Mouse (Mus musculus): Measurements from ENCODE around the gene Idh3a.
A peak's percentile ranks its signal among the peaks of the same experiment; 100 is the strongest.
"Not testable (repeated sequence)": the region's sequence is repeated elsewhere in the genome, so short reads cannot be mapped to it uniquely, and the experiment has no call there.

Gene Idh3a

GRCm38 (mm10) chr9:54593652-54594051 lies 7.5 kb downstream of the Idh3a start:
- not testable (repeated sequence) for DNase-seq

DNA sequence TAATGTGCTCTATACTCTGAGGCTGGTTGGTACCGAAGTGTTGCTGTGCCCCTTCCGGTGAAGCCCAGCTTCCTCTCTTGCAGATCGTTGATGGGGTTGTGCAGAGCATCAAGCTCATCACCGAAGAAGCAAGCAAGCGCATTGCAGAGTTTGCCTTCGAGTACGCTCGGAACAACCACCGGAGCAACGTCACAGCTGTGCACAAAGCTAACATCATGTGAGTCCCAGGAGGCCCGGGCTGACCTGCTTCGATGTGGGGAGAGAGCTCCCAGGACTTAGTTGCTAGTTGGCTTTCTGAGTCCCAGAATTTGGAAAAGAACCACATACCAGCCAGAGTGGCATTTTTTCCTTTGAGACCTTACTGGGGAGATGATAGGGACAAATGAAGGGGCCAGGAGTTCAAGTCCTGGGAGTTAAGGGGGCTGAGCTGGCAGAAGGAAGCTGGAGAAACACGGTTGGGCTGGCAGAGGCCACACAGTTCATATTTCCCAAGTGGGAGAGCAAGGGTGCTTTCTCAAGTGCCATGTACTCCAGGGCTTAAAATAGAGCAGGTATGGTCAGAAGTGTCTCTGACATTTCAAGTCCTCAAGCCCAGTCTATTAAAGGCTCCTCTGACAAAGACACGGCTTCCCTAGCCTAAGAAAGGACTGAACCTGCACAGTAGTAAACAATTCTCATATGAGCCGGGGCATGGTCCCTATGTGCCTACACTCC lies 10.8 kb downstream of the Idh3a start:
- no peak for DNase-seq

DNA sequence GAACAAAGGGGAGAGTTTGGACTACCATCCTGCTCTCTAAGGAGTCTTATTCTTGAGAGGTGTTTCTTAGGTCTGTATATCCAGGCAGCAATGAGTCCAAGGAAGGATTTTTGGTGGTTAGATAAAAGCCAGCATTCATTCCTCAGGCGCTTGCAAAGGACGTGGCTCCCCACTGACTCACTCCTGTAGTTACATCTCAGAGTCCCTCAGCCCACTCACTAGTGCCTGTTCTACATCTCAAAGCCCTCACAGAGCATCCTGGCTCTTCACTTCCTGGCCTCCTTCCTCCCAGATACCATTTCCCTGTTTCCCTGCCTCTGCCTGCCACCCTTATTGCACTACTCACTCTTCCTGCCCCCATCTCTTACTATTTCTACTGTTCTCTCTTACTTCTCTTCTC lies 16.3 kb downstream of the Idh3a start:
- DNase-seq = no peak

DNA sequence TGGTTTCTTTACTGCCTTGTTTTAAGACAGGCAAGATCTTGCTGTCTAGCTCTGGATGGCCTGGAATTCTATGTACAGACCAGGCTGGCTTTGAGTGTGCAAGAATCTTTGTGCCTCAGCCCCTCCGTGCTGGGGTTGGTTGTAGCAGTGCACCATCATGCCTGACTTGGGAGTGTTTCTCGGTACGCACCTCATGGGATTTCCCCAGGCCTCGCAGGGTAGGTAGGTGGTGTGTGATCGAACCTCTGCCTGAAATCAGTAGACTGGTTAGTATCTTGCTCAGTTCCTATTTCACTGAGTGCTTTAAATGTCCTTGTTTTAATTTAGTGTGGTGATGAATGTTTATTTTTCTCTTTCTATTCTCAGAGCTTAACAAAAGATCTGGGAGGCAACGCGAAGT lies 16.8 kb downstream of the Idh3a start:
- no peak for DNase-seq

- no peak for DNase-seq
These were observed 18.1 kb downstream of the Idh3a start for GRCm38 (mm10) chr9:54604131-54604654.

GRCm38 (mm10) chr9:54604886-54605285 lies 18.8 kb downstream of the Idh3a start:
- DNase-seq = peak; percentile 25 to 44

GRCm38 (mm10) chr9:54612781-54613191 lies 26.7 kb downstream of the Idh3a start:
- DNase-seq = no peak

DNA sequence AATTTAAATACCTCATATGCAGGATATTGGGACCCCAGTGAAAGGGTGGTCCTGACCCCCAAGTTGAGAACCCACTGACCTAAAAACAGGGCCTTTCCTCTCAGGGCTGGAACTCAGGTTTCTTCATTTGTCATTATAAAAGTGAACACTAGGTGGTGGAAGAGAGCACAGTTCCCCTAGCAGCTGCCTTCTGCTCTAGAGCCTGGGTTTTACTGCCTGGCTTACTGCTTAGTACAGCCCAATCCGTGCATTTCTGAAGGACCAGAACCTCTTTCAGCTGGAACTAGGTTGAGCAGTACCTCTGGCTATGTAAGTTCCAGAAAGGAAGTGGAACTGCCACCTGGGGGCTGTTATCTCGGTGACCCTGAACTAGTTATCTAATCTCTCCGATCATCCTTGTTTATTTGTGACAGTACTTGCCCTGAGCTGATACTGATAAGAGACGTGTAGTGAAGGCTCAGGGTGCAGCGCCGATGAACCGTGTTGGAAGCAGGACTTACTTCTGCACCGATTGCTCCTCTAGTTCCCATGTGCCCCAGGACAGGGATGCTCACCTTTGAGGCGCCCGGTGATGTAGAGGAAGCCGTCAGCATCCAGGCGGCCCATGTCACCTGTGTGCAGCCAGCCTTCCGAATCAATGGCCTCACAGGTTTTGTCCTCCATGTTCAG lies 28.2 kb downstream of the Idh3a start:
- no peak for DNase-seq

DNA sequence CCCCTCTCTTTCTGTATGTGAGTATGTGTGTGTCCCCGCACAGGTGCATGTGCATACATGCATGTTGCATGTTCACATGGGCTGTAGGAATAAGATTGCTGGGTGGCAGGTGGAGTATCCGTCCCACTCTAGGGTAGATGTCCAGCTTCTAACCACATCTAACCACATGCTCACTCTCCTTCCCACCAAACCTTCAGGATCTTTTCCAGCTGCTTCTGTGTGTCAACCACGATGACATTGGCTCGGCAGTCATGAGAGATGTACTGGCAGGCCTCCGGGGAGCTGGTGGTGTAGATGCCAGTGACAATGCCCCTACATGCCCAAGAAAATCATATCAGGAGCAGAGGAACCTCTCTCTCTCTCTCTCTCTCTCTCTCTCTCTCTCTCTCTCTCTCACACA lies 41.1 kb downstream of the Idh3a start:
- no peak for DNase-seq

- no peak for DNase-seq
These were observed 42.6 kb downstream of the Idh3a start for GRCm38 (mm10) chr9:54628752-54629151.

- no peak for DNase-seq
These were observed 43.6 kb downstream of the Idh3a start for GRCm38 (mm10) chr9:54629613-54630261.

- DNase-seq = no peak
These were observed 44.8 kb downstream of the Idh3a start for GRCm38 (mm10) chr9:54630905-54631304.

- no peak for DNase-seq
These were observed 47.3 kb downstream of the Idh3a start for GRCm38 (mm10) chr9:54633401-54633800.

GRCm38 (mm10) chr9:54637510-54638314 lies 51.6 kb downstream of the Idh3a start:
- no peak for DNase-seq

GRCm38 (mm10) chr9:54639192-54639591 lies 53.1 kb downstream of the Idh3a start:
- no peak for DNase-seq

DNA sequence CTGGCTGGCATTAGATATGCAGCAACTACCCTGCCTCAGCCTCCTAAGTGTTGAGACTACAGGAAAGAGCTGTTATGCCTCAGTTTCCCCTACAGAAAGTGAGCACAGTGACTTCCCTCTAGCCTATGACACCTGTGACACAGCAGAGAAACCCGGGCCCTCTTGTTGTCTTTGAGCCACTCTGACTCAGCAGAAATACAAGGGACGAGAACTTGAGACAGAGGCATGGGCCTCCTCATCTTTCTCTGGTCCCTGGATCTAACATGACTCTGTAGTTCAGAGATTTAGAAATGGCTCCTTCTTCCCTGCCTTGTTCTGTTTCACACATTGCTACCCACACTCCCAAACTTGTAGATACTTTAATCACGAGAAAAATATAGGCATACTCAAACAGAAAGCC lies 55.4 kb downstream of the Idh3a start:
- DNase-seq = no peak

- DNase-seq = no peak
These were observed 56.0 kb downstream of the Idh3a start for GRCm38 (mm10) chr9:54642149-54642548.

DNA sequence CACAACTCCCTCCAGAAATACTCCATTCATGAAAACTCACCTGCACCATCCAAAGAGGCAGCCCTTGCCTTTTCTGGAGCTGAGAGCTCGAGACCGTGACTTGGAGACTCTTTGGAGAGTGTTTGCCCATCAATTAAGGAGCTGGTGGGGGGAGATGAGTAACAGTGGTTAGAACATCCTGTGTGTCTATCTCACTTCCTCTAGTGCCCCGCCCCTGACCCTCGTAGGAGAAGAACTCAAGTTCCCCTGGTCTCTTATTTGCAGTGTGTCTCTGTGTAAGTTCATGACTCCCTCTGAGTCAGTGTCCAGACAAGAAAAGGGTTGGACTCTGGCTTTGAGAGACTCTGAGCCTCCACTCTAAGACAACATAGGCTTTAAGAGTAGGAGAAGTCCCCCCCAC lies 56.4 kb downstream of the Idh3a start:
- DNase-seq = peak; percentile 15 to 29

GRCm38 (mm10) chr9:54643179-54643578 lies 57.0 kb downstream of the Idh3a start:
- DNase-seq = no peak

DNA sequence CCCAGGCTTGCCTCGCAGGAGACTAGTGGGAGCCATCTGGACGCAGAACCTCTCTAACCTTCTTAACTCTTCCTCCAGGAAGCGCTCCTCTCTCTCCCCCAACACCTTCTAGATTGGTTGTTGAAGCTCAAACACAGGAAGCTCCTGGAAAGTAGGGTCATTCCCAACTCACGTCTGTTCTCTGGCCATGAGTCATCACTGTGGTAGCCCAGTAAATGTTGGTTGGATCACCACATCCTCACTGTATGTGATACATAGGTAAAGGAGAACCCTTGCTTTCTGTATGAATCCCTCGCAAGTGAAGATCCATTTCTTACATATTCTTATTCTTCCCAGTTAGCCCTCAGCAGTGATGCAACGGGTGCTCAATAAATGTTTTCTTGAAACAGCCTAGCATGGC lies 59.4 kb downstream of the Idh3a start:
- no peak for DNase-seq

- DNase-seq = no peak
These were observed 60.1 kb downstream of the Idh3a start for GRCm38 (mm10) chr9:54646252-54646651.

DNA sequence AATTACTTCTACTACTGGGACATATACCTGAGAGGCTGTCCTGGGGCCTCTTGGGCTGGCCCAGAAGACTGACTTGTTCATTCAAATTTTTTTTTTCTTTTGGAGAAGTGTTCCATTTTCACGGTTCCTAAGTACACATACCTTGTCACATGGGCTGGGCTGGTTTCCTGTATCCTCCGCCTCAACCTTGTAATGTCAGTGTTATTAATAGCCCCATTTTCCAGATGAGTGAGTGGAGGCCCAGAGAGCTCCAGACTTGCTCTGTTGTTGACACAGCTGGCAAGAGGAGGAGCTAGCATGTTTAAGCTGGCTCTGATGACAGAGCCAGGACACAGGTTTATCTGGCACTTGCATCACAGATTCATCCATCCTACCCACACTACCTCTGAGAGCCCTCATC lies 61.3 kb downstream of the Idh3a start:
- no peak for DNase-seq

GRCm38 (mm10) chr9:54649360-54649759 lies 63.2 kb downstream of the Idh3a start:
- no peak for DNase-seq

All from thymus, postnatal 36 days (tissue).